Mouse (Mus musculus) liver, embryonic 14.5 days (tissue): Measurements from ENCODE around the gene Lyl1. TPM values are rescaled to one million over a fixed set of nuclear protein-coding genes. Genes with fewer than 3 reads are reported as not detected.

Source experiments
- ATAC-seq: fragments of 200-750 bp; cut with Nextera tagmentation; 2 replicates; pipeline ENCODE4 v1.8.0; 2017; ENCODE audit warnings: moderate number of reproducible peaks, mild to moderate bottlenecking, moderate library complexity; ENCODE audit not compliant: insufficient read depth
- DNase-seq, 3 experiments: peaks; one replicate each; pipeline ENCODE4 v3.0.0-alpha.2; 2012 to 2013; ENCODE audit warnings: low read depth in 3 of 3, low spot score in 3 of 3
- H3K27ac ChIP-seq: fragments of 300-500 bp; sonication (generic); 2 replicates; pipeline ENCODE4 v1.5.1; 2014; ENCODE audit warnings: moderate library complexity, mild to moderate bottlenecking, control low read depth, inconsistent platforms
- H3K27me3 ChIP-seq: fragments of 300-500 bp; sonication (generic); 2 replicates; pipeline ENCODE4 v1.6.1; 2014; ENCODE audit warnings: mild to moderate bottlenecking, low read length, moderate library complexity; ENCODE audit not compliant: control insufficient read depth, insufficient read depth
- H3K36me3 ChIP-seq: fragments of 300-500 bp; sonication (generic); replicated peaks from 2 replicates; pipeline ENCODE4 v1.6.1; 2014; ENCODE audit warnings: low read depth; ENCODE audit not compliant: control insufficient read depth, insufficient read depth
- H3K4me1 ChIP-seq, 2 experiments: fragments of 200-500 bp in 1 of 2; fragments of 300-500 bp in 1 of 2; sonication (generic) in 1 of 2; replicated peaks; 2 replicates each; pipeline ENCODE4 v1.6.1; 2012 to 2014; ENCODE audit warnings: antibody characterized with exemption in 1 of 2, inconsistent platforms in 1 of 2, low read length in 1 of 2; ENCODE audit not compliant: control insufficient read depth in 2 of 2, insufficient read depth in 2 of 2
- H3K4me2 ChIP-seq: fragments of 300-500 bp; sonication (generic); 2 replicates; pipeline ENCODE4 v1.6.1; 2014; ENCODE audit warnings: low read depth, mild to moderate bottlenecking, control low read depth, moderate library complexity
- H3K4me3 ChIP-seq, 2 experiments: fragments of 200-500 bp in 1 of 2; fragments of 300-500 bp in 1 of 2; sonication (generic) in 1 of 2; 2 replicates each; pipeline ENCODE4 v1.5.1; 2012 to 2014; ENCODE audit warnings: low read depth in 2 of 2, low read length in 2 of 2, mild to moderate bottlenecking in 2 of 2, control low read depth in 1 of 2, inconsistent platforms in 1 of 2, moderate library complexity in 1 of 2; ENCODE audit not compliant: insufficient read depth in 1 of 2
- H3K9ac ChIP-seq: fragments of 300-500 bp; sonication (generic); replicated peaks from 2 replicates; pipeline ENCODE4 v1.6.1; 2014; ENCODE audit warnings: mild to moderate bottlenecking, control low read depth, moderate library complexity
- H3K9me3 ChIP-seq: fragments of 300-500 bp; sonication (generic); 2 replicates; pipeline ENCODE4 v1.6.1; 2016; ENCODE audit warnings: low read length, mixed read lengths; ENCODE audit not compliant: control insufficient read depth
- CTCF ChIP-seq: IDR thresholded peaks from 2 replicates; pipeline ENCODE4 v1.5.1; 2016; ENCODE audit warnings: antibody characterized with exemption, low read depth, control low read depth
- EP300 ChIP-seq: IDR thresholded peaks from 2 replicates; pipeline ENCODE4 v1.6.1; 2016; ENCODE audit warnings: antibody characterized with exemption, low read depth
- WGBS: fragments of 180-500 bp; shearing (Covaris S2); extraction: QIAGEN DNeasy Blood & Tissue Kit; methylation state at CpG from one replicate; pipeline ENCODE4 v1.1.7; 2014; ENCODE audit not compliant: insufficient replicate concordance; 5-methylcytosine and 5-hydroxymethylcytosine counted together
- polyA plus RNA-seq, 2 experiments: library from polyadenylated mRNA; depleted of rRNA in 1 of 2; stranded (reverse) in 1 of 2; unstranded in 1 of 2; fragments of >200 nt; fragmentation: Nextera tagmentation in 1 of 2; extraction: Ambion mirVana in 1 of 2; gene quantifications; 2 replicates each; pipeline versions ENCODE4 v1.2.1 to v1.2.3; 2012 to 2014

Gene Lyl1
- polyA plus RNA-seq, 2 experiments: 45.4 to 55.6 TPM

- Histone ChIP-seq H3K9me3 (no peaks in the 10 kb centered on the region), H3K27me3 (0 out of 2 replicates have a peak, but pooled peaks cover 3% of the 10 kb centered on the region), H3K4me3 (no peak overlapping the region), H3K9ac (no peak overlapping the region), H3K36me3 (no peaks in the 10 kb centered on the region), H3K4me1 (peaks cover 0 to 14% of the 10 kb centered on the region in 2 experiments), H3K4me2 (no peak overlapping the region), H3K27ac (no peak overlapping the region)
- no peak for ATAC-seq
- DNase-seq: no peak
- TF ChIP-seq CTCF: no peak
- TF ChIP-seq EP300: no peak
- 37% methylated on average over 1 of the region's 1 CpGs for WGBS
Measured at GRCm38 (mm10) chr8:84739401-84739742, 38.1 kb downstream of the Lyl1 start.

DNA sequence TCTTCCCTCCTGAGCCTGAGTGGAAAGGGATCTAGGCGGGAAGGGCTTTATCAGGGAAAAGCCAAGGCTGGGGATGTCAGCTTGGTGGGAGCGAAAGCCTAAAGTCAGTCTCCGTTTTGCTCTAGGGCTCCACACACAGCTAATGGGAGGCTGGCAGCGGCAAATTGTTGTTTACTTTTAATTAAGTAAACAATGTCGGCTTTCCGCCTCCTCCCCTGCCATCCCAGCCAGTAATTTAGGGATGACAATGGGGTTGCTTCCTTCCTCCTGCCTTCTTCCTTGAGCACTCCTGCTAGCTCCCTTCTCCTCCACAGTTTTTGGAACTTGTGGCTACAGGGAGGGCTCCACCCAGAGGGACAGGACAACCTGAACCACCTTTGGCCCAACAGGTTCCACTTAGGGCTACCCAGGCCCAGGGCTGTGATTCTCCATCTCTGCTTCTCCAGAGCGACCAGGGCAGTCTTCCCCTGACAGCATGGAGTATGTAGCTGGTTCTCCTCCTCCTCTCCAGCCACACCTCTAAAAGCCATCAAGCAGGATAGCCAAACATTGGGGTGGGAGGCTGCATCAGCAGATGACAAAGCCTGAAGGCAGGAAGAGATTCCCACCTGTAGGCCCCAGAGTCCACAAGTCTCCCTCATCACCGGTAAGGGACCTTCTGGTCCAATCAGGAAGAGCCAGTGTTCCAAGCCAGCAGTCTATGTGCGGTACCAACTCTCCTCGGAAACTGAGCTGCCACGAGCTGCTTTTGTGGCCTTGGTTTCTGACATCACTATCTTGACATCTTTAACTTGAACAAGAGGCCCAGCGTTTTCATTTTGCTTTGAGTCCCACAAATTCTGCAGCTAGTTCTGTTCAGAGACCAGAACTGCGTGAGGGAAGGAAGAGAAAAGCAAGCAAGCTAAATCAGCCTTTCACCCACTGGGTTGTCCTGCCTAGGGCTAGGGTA, 39.9 kb downstream of the Lyl1 start:
- WGBS: 58% methylated on average over 13 of the region's 13 CpGs
- Histone ChIP-seq H3K9me3 (no peaks in the 10 kb centered on the region), H3K36me3 (no peaks in the 10 kb centered on the region), H3K9ac (no peak overlapping the region), H3K27ac (no peak overlapping the region), H3K4me3 (no peak overlapping the region), H3K4me1 (peaks cover 0 to 22% of the 10 kb centered on the region in 2 experiments), H3K27me3 (0 out of 2 replicates have a peak, but pooled peaks cover 3% of the 10 kb centered on the region), H3K4me2 (no peak overlapping the region)
- no peak for DNase-seq
- TF ChIP-seq CTCF (no peak), EP300 (no peak)
- no peak for ATAC-seq

DNA sequence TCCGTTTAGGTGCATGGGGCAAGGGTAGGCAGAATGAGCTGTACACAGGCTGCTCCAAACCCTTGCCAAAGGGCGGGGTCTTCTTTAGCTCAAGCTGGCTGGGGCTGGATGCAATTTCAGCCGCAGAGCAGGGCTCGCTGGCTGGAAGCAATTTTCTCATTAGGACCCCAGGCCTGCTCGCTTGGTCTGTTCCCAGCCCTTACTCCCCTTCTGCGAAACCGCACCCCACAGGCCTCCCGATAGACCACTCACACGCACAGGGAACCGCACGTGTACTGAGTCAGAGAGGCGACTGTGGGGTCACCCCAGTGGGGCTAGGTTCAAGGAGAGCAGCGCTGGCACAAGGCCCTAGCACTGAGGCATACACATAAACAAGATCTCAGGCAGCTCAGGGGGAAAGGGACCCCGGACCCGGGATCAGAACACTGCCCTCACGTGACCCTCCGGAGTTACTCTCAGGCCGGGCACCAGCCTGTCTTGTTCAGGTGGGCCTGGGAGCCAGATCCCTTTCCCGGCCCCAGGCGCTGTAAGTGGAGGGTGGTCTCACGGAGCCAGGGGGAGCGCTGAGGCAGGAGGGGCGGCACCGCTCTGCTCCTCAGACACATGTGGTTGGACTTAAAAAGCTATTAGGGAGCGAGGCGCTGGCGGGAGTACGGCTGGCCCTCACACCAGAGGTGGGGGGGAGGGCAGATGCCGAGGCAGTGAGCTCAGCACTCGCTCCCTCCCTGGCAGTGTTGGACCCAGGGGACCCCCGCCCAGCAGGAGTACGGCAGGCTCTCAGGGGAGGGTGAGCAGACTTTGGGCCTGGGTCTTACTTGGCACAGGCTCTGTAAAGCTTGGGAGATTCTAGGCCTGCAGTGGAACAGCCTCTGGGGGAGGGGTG, 41.2 kb downstream of the Lyl1 start:
- H3K27ac ChIP-seq: no peak overlapping the region
- no peak overlapping the region for H3K9ac ChIP-seq
- TF ChIP-seq EP300: no peak
- no peak for TF ChIP-seq CTCF
- peaks cover 0 to 22% of the 10 kb centered on the region in 2 experiments for H3K4me1 ChIP-seq
- ATAC-seq (no peak), DNase-seq (no peak)
- no peaks in the 10 kb centered on the region for H3K9me3 ChIP-seq
- peaks cover 3% of the 10 kb centered on the region; the same call in 1 of the 2 replicates for H3K27me3 ChIP-seq
- no peak overlapping the region for H3K4me2 ChIP-seq
- WGBS: 63% methylated on average over 32 of the region's 32 CpGs
- H3K4me3 ChIP-seq: no peak overlapping the region
- no peaks in the 10 kb centered on the region for H3K36me3 ChIP-seq

- no peak overlapping the region for H3K27ac ChIP-seq
- H3K4me1 ChIP-seq: peaks cover 0 to 18% of the 10 kb centered on the region in 2 experiments; a peak in 3 of 4 replicates
Measured at GRCm38 (mm10) chr8:84743054-84743415, 41.8 kb downstream of the Lyl1 start.

More at GRCm38 (mm10) chr8:84743054-84743415, 41.8 kb downstream of the Lyl1 start:
- Histone ChIP-seq H3K9me3 (no peaks in the 10 kb centered on the region), H3K4me3 (no peak overlapping the region), H3K27me3 (peaks cover 3% of the 10 kb centered on the region; the same call in 1 of the 2 replicates), H3K36me3 (no peaks in the 10 kb centered on the region), H3K9ac (no peak overlapping the region), H3K4me2 (no peak overlapping the region)
- DNase-seq: no peak
- no peak for ATAC-seq
- TF ChIP-seq EP300 (no peak), CTCF (no peak)
- 44% methylated on average over 10 of the region's 10 CpGs for WGBS
